Mouse (Mus musculus) C2C12 (cell line): Measurements from ENCODE around the gene Auts2. TPM values are rescaled to one million over a fixed set of nuclear protein-coding genes. Genes with fewer than 3 reads are reported as not detected.

ENCODE experiments used
- H3K27me3 ChIP-seq: one replicate; pipeline ENCODE4 v1.6.1; 2011; ENCODE audit not compliant: control insufficient read depth, insufficient read depth, insufficient read length
- H3K36me3 ChIP-seq: one replicate; pipeline ENCODE4 v1.6.1; 2011; ENCODE audit not compliant: control insufficient read depth, insufficient read depth
- H3K4me3 ChIP-seq: one replicate; pipeline ENCODE4 v1.5.1; 2011; ENCODE audit warnings: mild to moderate bottlenecking, control low read depth; ENCODE audit not compliant: poor library complexity, insufficient read depth, severe bottlenecking
- H3K79me2 ChIP-seq: one replicate; pipeline ENCODE4 v1.6.1; 2011; ENCODE audit not compliant: control insufficient read depth, insufficient read depth
- H3K79me3 ChIP-seq: one replicate; pipeline ENCODE4 v1.6.1; 2011; ENCODE audit warnings: low read depth, control low read depth
- H3ac ChIP-seq: one replicate; pipeline ENCODE3; 2011; ENCODE audit warnings: low read depth; ENCODE audit not compliant: control insufficient read depth, insufficient read length
- CEBPB ChIP-seq: IDR thresholded peaks from one replicate; pipeline ENCODE4 v1.6.1; 2011; ENCODE audit warnings: low read depth, mild to moderate bottlenecking, control low read depth, moderate library complexity
- CTCF ChIP-seq: IDR thresholded peaks from one replicate; pipeline ENCODE4 v1.5.1; 2011; ENCODE audit not compliant: control insufficient read depth, insufficient read depth, insufficient read length
- FOSL1 ChIP-seq: IDR thresholded peaks from one replicate; pipeline ENCODE4 v1.8.0; 2011; ENCODE audit warnings: mild to moderate bottlenecking, low read length; ENCODE audit not compliant: poor library complexity, insufficient read depth, severe bottlenecking
- MAX ChIP-seq: IDR thresholded peaks from one replicate; pipeline ENCODE4 v1.6.1; 2011; ENCODE audit warnings: mild to moderate bottlenecking, control low read depth
- MYOD1 ChIP-seq: IDR thresholded peaks from one replicate; pipeline ENCODE4 v1.6.1; 2011; ENCODE audit warnings: low read depth; ENCODE audit not compliant: control insufficient read depth, insufficient read length
- MYOG ChIP-seq: IDR thresholded peaks from one replicate; pipeline ENCODE4 v1.6.1; 2011; ENCODE audit not compliant: control insufficient read depth, insufficient read length; ENCODE audit errors: extremely low read depth
- USF1 ChIP-seq: IDR thresholded peaks from one replicate; pipeline ENCODE4 v1.6.1; 2011; ENCODE audit warnings: low read depth, mild to moderate bottlenecking, control low read depth, moderate library complexity
- polyA plus RNA-seq: library from polyadenylated mRNA; unstranded; fragments of >200 nt; fragmentation: generic; extraction: Trizol; gene quantifications from one replicate; pipeline ENCODE4 v1.2.1, GENCODE M21; 2012; ENCODE audit warnings: missing spikeins

The Auts2 gene
- polyA plus RNA-seq, 1 experiment: 8.4 TPM

GRCm38 (mm10) chr5:131722791-131723190, 820.4 kb downstream of the Auts2 start:
- no peak overlapping the region for H3K4me3 ChIP-seq
- no peaks in the 10 kb centered on the region for H3K79me3 ChIP-seq
- H3K79me2 ChIP-seq: no peaks in the 10 kb centered on the region
- no peaks in the 10 kb centered on the region for H3K27me3 ChIP-seq
- no peak overlapping the region for H3ac ChIP-seq
- H3K36me3 ChIP-seq: no peaks in the 10 kb centered on the region
- TF ChIP-seq MAX: no peak
- no peak for TF ChIP-seq FOSL1
- no peak for TF ChIP-seq MYOD1
- TF ChIP-seq CEBPB: no peak
- no peak for TF ChIP-seq MYOG
- no peak for TF ChIP-seq USF1
- TF ChIP-seq CTCF: no peak

- TF ChIP-seq CEBPB (no peak), FOSL1 (no peak)
- H3K79me3 ChIP-seq: no peaks in the 10 kb centered on the region
- no peak overlapping the region for H3ac ChIP-seq
- no peaks in the 10 kb centered on the region for H3K79me2 ChIP-seq
- no peaks in the 10 kb centered on the region for H3K36me3 ChIP-seq
- H3K4me3 ChIP-seq: no peak overlapping the region
- H3K27me3 ChIP-seq: no peaks in the 10 kb centered on the region
Measured at GRCm38 (mm10) chr5:131722361-131722760, 820.8 kb downstream of the Auts2 start.

GRCm38 (mm10) chr5:131718013-131718412, 825.1 kb downstream of the Auts2 start:
- Histone ChIP-seq H3K79me2 (no peaks in the 10 kb centered on the region), H3ac (no peak overlapping the region), H3K79me3 (no peaks in the 10 kb centered on the region), H3K36me3 (no peaks in the 10 kb centered on the region), H3K4me3 (no peak overlapping the region), H3K27me3 (no peaks in the 10 kb centered on the region)
- no peak for TF ChIP-seq FOSL1
- no peak for TF ChIP-seq CEBPB
- TF ChIP-seq CTCF: no peak
- no peak for TF ChIP-seq MYOD1
- no peak for TF ChIP-seq MAX
- TF ChIP-seq USF1: no peak
- no peak for TF ChIP-seq MYOG

GRCm38 (mm10) chr5:131717359-131717965, 825.7 kb downstream of the Auts2 start:
- no peaks in the 10 kb centered on the region for H3K27me3 ChIP-seq
- H3K79me3 ChIP-seq: no peaks in the 10 kb centered on the region
- no peak for TF ChIP-seq MYOG
- no peak for TF ChIP-seq CEBPB
- no peak for TF ChIP-seq CTCF
- no peak for TF ChIP-seq MAX
- no peak for TF ChIP-seq USF1
- TF ChIP-seq MYOD1: no peak
- TF ChIP-seq FOSL1: no peak
- no peak overlapping the region for H3K4me3 ChIP-seq
- no peaks in the 10 kb centered on the region for H3K36me3 ChIP-seq
- no peak overlapping the region for H3ac ChIP-seq
- H3K79me2 ChIP-seq: no peaks in the 10 kb centered on the region

- no peak for TF ChIP-seq FOSL1
Measured at GRCm38 (mm10) chr5:131714979-131715378, 828.2 kb downstream of the Auts2 start.

GRCm38 (mm10) chr5:131712441-131712840, 830.7 kb downstream of the Auts2 start:
- Histone ChIP-seq H3ac (no peak overlapping the region), H3K79me2 (no peaks in the 10 kb centered on the region), H3K79me3 (no peaks in the 10 kb centered on the region), H3K27me3 (no peaks in the 10 kb centered on the region), H3K4me3 (no peak overlapping the region), H3K36me3 (no peaks in the 10 kb centered on the region)
- TF ChIP-seq CEBPB: no peak
- TF ChIP-seq CTCF: no peak
- TF ChIP-seq MAX: no peak
- TF ChIP-seq FOSL1: no peak
- TF ChIP-seq MYOD1: no peak
- TF ChIP-seq MYOG: no peak
- no peak for TF ChIP-seq USF1

More at GRCm38 (mm10) chr5:131714979-131715378, 828.2 kb downstream of the Auts2 start:
- Histone ChIP-seq H3K79me3 (no peaks in the 10 kb centered on the region), H3K4me3 (no peak overlapping the region), H3K36me3 (no peaks in the 10 kb centered on the region), H3ac (no peak overlapping the region), H3K79me2 (no peaks in the 10 kb centered on the region), H3K27me3 (no peaks in the 10 kb centered on the region)
